Mouse (Mus musculus) limb, embryonic 12.5 days (tissue): Measurements from ENCODE around the gene Kif11. TPM values are rescaled to one million over a fixed set of nuclear protein-coding genes. Genes with fewer than 3 reads are reported as not detected.
A peak's percentile ranks its signal among the peaks of the same experiment; 100 is the strongest.

Experiments used
- ATAC-seq: fragments of 200-750 bp; cut with Nextera tagmentation; 2 replicates; pipeline ENCODE4 v1.8.0; 2017; ENCODE audit warnings: low read depth, moderate TSS enrichment; ENCODE audit not compliant: insufficient number of reproducible peaks, insufficient read depth, low FRiP score, low TSS enrichment
- H3K27ac ChIP-seq: fragments of 300-500 bp; sonication (generic); 2 replicates; pipeline ENCODE4 v1.5.1; 2016; ENCODE audit warnings: mild to moderate bottlenecking, moderate library complexity
- H3K27me3 ChIP-seq: fragments of 300-500 bp; sonication (generic); 2 replicates; pipeline ENCODE4 v1.6.1; 2016; ENCODE audit warnings: mild to moderate bottlenecking, moderate library complexity
- H3K36me3 ChIP-seq: fragments of 300-500 bp; sonication (generic); 2 replicates; pipeline ENCODE4 v1.6.1; 2016; ENCODE audit warnings: mild to moderate bottlenecking, moderate library complexity
- H3K4me1 ChIP-seq: fragments of 300-500 bp; sonication (generic); replicated peaks from 2 replicates; pipeline ENCODE4 v1.6.1; 2016
- H3K4me2 ChIP-seq: fragments of 300-500 bp; sonication (generic); 2 replicates; pipeline ENCODE4 v1.6.1; 2016; ENCODE audit warnings: mild to moderate bottlenecking, moderate library complexity
- H3K4me3 ChIP-seq: fragments of 300-500 bp; sonication (generic); replicated peaks from 2 replicates; pipeline ENCODE4 v1.5.1; 2016; ENCODE audit warnings: mild to moderate bottlenecking
- H3K9ac ChIP-seq: fragments of 300-500 bp; sonication (generic); replicated peaks from 2 replicates; pipeline ENCODE4 v1.6.1; 2016; ENCODE audit warnings: mild to moderate bottlenecking, moderate library complexity
- H3K9me3 ChIP-seq: fragments of 300-500 bp; sonication (generic); 2 replicates; pipeline ENCODE4 v1.6.1; 2016; ENCODE audit warnings: mild to moderate bottlenecking, moderate library complexity
- WGBS: fragments of 180-500 bp; shearing (Covaris S2); methylation state at CpG from one replicate; pipeline ENCODE4 v1.1.7; 2016; 5-methylcytosine and 5-hydroxymethylcytosine counted together
- polyA plus RNA-seq: library from polyadenylated mRNA; unstranded; fragments of >200 nt; fragmentation: Nextera tagmentation; extraction: Ambion mirVana; gene quantifications from 2 replicates; pipeline ENCODE4 v1.2.1, GENCODE M21; 2016

The Kif11 gene
- polyA plus RNA-seq, 1 experiment from 2014 or later, result 89.1 TPM

DNA sequence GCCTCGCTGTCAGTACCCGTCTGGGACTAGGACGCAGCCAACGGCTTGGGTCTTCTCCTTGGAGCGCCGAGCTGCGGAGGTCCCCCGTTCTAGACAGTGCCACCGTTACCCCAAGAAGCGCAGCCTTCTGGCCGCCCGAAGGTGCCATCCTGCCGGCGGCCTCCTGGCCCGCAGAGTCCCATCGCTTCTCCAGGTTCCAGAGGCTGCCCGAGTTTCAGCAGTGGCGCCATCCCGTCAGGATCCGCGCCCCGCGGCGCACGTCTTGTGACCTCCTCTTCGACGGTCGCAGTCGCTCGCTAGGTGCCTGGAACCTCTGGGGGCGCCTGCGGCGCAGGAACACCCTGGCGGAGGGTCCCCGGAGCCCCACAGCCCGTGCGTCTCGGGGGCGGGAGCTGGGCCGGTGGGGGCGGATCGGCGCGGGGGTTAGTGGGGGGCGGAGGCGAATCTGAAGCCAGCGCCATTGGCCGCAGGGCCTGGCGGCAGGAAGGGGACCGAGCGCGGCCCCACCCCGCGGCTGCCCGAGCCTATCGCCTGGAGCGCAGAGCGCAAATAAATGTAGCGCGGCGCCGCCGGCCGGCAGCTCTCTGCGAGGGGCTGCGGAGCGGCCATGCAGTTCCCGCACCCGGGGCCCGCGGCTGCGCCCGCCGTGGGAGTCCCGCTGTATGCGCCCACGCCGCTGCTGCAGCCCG, 58.2 kb downstream of the Kif11 start, which contains the start of gene Hhex:
Hhex (plus strand) TSS at position 548 of the 689 bp plus-strand sequence.
- Histone ChIP-seq H3K36me3 (no peaks in the 10 kb centered on the region), H3K4me1 (peaks cover 21% of the 10 kb centered on the region), H3K27me3 (peaks cover 88% of the 10 kb centered on the region), H3K27ac (peak within 1 kb of the TSS; percentile 70), H3K4me3 (peak within 1 kb of the TSS; percentile 52), H3K9me3 (no peaks in the 10 kb centered on the region), H3K4me2 (peak within 1 kb of the TSS; percentile 64), H3K9ac (peak within 1 kb of the TSS; percentile 57)
- WGBS, result under 1% methylated on average over 79 of the region's 79 CpGs
- ATAC-seq, result peak; percentile 38; the same call in 1 of the 2 replicates

- WGBS, result under 1% methylated on average over 77 of the region's 77 CpGs
- Histone ChIP-seq H3K27ac (peak overlapping the region; percentile 70), H3K9ac (peak overlapping the region; percentile 57), H3K27me3 (peaks cover 90% of the 10 kb centered on the region), H3K4me2 (peak overlapping the region; percentile 64), H3K36me3 (no peaks in the 10 kb centered on the region), H3K4me1 (peaks cover 21% of the 10 kb centered on the region), H3K9me3 (no peaks in the 10 kb centered on the region), H3K4me3 (peak overlapping the region; percentile 52)
- no peak for ATAC-seq
Observed at GRCm38 (mm10) chr19:37435041-37435852, 59.0 kb downstream of the Kif11 start.

DNA sequence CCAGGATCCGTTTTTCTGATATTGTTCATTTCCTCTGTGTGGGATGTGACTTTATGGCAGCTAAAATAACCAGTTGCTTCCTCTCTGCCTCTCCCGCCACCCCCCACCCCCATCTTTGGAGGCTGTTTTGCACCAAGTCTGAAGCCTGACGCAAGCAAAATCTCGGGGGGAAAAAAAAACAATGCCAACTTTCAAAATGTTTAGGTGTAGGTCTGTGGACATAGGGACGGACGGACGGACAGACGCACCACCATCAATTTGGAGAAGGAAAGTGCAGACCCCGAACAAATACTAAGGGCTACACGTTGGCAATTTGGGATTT, 59.6 kb downstream of the Kif11 start:
- ATAC-seq, result no peak
- H3K9ac ChIP-seq, result no peak overlapping the region
- H3K36me3 ChIP-seq, result no peaks in the 10 kb centered on the region
- peak overlapping the region; percentile 52 for H3K4me3 ChIP-seq
- no peaks in the 10 kb centered on the region for H3K9me3 ChIP-seq
- 5% methylated on average over 10 of the region's 10 CpGs for WGBS
- peaks cover 88% of the 10 kb centered on the region for H3K27me3 ChIP-seq
- H3K27ac ChIP-seq, result no peak overlapping the region
- H3K4me2 ChIP-seq, result peak overlapping the region; percentile 64; the same call in 1 of the 2 replicates
- peaks cover 21% of the 10 kb centered on the region for H3K4me1 ChIP-seq

DNA sequence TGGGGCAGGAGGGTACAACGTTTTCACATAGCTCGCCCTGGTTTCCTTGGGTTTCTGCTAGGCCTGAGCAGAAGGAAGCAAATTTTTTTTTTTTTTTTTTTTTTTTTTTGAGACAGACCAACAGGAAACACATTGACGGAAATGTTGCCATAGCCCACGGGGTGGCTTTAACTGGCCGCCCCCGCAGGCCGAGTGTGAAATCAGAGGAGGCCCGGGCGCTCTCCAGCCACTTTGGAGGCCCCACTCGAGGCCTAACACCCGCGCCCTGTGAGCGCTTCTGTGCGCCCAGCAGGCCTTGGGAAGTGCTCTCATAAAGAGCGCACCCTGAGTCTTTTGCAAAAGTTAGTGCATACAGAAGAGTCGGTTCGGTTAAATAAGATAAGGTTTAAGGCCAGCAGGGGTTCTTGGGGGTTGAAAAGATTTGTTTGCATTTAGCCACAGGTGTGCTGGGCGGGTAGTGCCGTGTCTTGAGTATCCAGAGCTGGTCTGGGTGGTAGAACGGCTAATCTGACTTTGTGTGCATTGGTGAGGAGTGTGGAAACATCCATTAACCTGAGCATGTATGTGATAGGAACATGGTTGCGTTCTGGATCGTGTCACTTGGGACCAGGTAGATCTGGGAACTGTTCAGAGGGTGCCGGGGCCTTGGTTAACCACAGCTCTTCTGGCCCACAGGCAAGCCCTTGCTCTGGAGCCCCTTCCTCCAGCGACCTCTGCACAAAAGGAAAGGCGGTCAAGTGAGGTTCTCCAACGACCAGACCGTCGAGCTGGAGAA, 60.5 kb downstream of the Kif11 start:
- Histone ChIP-seq H3K4me3 (0 out of 2 replicates have a peak overlapping the region, but pooled peaks have one; percentile 52), H3K9ac (no peak overlapping the region), H3K27me3 (peaks cover 90% of the 10 kb centered on the region), H3K4me2 (peak overlapping the region; percentile 64; the same call in 1 of the 2 replicates), H3K4me1 (peaks cover 21% of the 10 kb centered on the region), H3K9me3 (no peaks in the 10 kb centered on the region), H3K36me3 (no peaks in the 10 kb centered on the region), H3K27ac (no peak overlapping the region)
- 4% methylated on average over 28 of the region's 28 CpGs for WGBS
- ATAC-seq, result no peak

- Histone ChIP-seq H3K27ac (no peak overlapping the region), H3K9ac (no peak overlapping the region), H3K27me3 (peaks cover 86% of the 10 kb centered on the region), H3K4me2 (peak overlapping the region; percentile 19; the same call in 1 of the 2 replicates), H3K4me3 (0 out of 2 replicates have a peak overlapping the region, but pooled peaks have one; percentile 4), H3K4me1 (peaks cover 21% of the 10 kb centered on the region), H3K9me3 (no peaks in the 10 kb centered on the region), H3K36me3 (no peaks in the 10 kb centered on the region)
- WGBS, result 3% methylated on average over 14 of the region's 14 CpGs
- no peak for ATAC-seq
Observed at GRCm38 (mm10) chr19:37437289-37437606, 61.0 kb downstream of the Kif11 start.

DNA sequence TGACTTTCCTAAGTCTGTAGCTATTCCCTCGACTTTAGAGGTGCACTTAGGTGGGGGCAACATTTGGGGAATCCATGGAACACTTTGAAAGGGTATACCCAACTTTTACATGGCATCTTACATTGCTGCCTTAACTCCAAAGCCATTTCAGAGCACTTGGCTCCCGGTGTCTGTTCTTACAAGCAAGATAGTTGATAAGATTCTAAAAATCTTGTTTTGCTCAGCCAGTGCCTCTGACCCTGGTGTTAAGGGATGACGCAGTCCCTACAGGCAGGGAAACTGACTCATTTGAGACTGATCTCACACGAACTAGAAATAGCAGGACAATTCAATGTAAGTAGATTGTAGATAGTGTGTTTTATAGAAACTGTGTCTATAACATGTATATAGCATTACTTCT, 64.0 kb downstream of the Kif11 start:
- Histone ChIP-seq H3K4me2 (no peak overlapping the region), H3K36me3 (no peaks in the 10 kb centered on the region), H3K4me3 (no peak overlapping the region), H3K27me3 (peaks cover 57% of the 10 kb centered on the region), H3K9ac (no peak overlapping the region), H3K4me1 (peaks cover 3% of the 10 kb centered on the region; the same call in 1 of the 2 replicates), H3K27ac (no peak overlapping the region), H3K9me3 (no peaks in the 10 kb centered on the region)
- 76% methylated on average over 4 of the region's 4 CpGs for WGBS
- no peak for ATAC-seq

- 67% methylated on average over 16 of the region's 16 CpGs for WGBS
- Histone ChIP-seq H3K4me2 (no peak overlapping the region), H3K9me3 (no peaks in the 10 kb centered on the region), H3K27ac (no peak overlapping the region), H3K4me3 (no peak overlapping the region), H3K27me3 (peaks cover 50% of the 10 kb centered on the region), H3K36me3 (no peaks in the 10 kb centered on the region), H3K9ac (no peak overlapping the region), H3K4me1 (no peaks in the 10 kb centered on the region; the same call in 1 of the 2 replicates)
- no peak for ATAC-seq
Observed at GRCm38 (mm10) chr19:37440708-37441475, 64.7 kb downstream of the Kif11 start.

- Histone ChIP-seq H3K36me3 (no peaks in the 10 kb centered on the region), H3K4me2 (no peak overlapping the region), H3K4me3 (no peak overlapping the region), H3K27me3 (peaks cover 31% of the 10 kb centered on the region), H3K4me1 (no peaks in the 10 kb centered on the region), H3K9me3 (no peaks in the 10 kb centered on the region), H3K9ac (no peak overlapping the region), H3K27ac (no peak overlapping the region)
- no peak for ATAC-seq
- WGBS, result 80% methylated on average over 10 of the region's 10 CpGs
Observed at GRCm38 (mm10) chr19:37442524-37443286, 66.5 kb downstream of the Kif11 start.

DNA sequence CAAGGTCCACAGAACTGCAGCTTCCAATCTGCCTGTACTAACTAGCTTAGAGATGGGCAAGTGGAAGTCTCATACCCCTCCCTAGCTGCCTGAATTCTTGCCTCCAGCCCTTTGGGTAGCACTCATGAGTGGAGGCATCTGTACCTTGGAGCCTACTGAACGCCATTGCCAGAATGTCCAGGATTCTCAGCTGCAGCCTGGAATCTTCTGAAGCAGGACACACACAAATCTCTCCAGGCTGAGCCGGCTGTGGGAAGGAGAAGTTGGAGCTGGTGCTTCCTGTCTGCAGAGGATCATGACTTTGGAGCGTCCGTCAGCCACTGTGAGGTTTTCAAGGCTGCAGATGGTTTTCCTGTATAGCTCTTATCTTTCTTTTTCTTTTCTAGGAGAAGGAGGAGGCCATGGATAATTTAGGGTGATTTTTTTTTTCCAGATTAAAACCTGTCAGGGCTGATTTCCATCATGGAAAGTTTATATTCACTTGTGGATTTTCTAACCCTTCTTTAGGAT, 67.5 kb downstream of the Kif11 start:
- 72% methylated on average over 4 of the region's 4 CpGs for WGBS
- Histone ChIP-seq H3K9me3 (no peaks in the 10 kb centered on the region), H3K4me1 (no peaks in the 10 kb centered on the region; the same call in 1 of the 2 replicates), H3K27me3 (peaks cover 26% of the 10 kb centered on the region), H3K4me2 (no peak overlapping the region), H3K36me3 (no peaks in the 10 kb centered on the region), H3K4me3 (no peak overlapping the region), H3K9ac (no peak overlapping the region), H3K27ac (no peak overlapping the region)
- no peak for ATAC-seq

GRCm38 (mm10) chr19:37448212-37448611, 72.0 kb downstream of the Kif11 start:
- peaks cover 2% of the 10 kb centered on the region; the same call in 1 of the 2 replicates for H3K27me3 ChIP-seq
- no peak for ATAC-seq
- 45% methylated on average over 5 of the region's 5 CpGs for WGBS
- H3K9me3 ChIP-seq, result no peaks in the 10 kb centered on the region
- H3K36me3 ChIP-seq, result no peaks in the 10 kb centered on the region
- no peak overlapping the region for H3K4me2 ChIP-seq
- no peaks in the 10 kb centered on the region; the same call in 1 of the 2 replicates for H3K4me1 ChIP-seq
- no peak overlapping the region for H3K4me3 ChIP-seq
- no peak overlapping the region for H3K9ac ChIP-seq
- no peak overlapping the region for H3K27ac ChIP-seq
